Mouse (Mus musculus) heart, postnatal 0 days (tissue): Measurements from ENCODE around the gene Gm37240. TPM values are rescaled to one million over a fixed set of nuclear protein-coding genes. Genes with fewer than 3 reads are reported as not detected.

Experiments
- ATAC-seq: fragments of 200-750 bp; cut with Nextera tagmentation; 2 replicates; pipeline ENCODE4 v1.8.0; 2017; ENCODE audit warnings: low read depth, moderate number of reproducible peaks, moderate library complexity; ENCODE audit not compliant: insufficient read depth
- DNase-seq: peaks from one replicate; pipeline ENCODE4 v3.0.0-alpha.2; 2016; ENCODE audit warnings: low spot score
- H3K27ac ChIP-seq: fragments of 300-500 bp; sonication (generic); 2 replicates; pipeline ENCODE4 v1.5.1; 2014; ENCODE audit warnings: low read depth, mild to moderate bottlenecking
- H3K27me3 ChIP-seq: fragments of 300-500 bp; sonication (generic); 2 replicates; pipeline ENCODE4 v1.6.1; 2014; ENCODE audit warnings: low read length, mixed read lengths; ENCODE audit not compliant: control insufficient read depth, insufficient read depth
- H3K36me3 ChIP-seq: fragments of 300-500 bp; sonication (generic); replicated peaks from 2 replicates; pipeline ENCODE4 v1.6.1; 2014; ENCODE audit warnings: low read length, mixed read lengths; ENCODE audit not compliant: control insufficient read depth, insufficient read depth
- H3K4me1 ChIP-seq: fragments of 300-500 bp; sonication (generic); 2 replicates; pipeline ENCODE4 v1.6.1; 2014; ENCODE audit warnings: antibody characterized with exemption; ENCODE audit not compliant: control insufficient read depth, insufficient read depth
- H3K4me2 ChIP-seq: fragments of 300-500 bp; sonication (generic); 2 replicates; pipeline ENCODE4 v1.6.1; 2014; ENCODE audit warnings: low read depth, mild to moderate bottlenecking, low read length, moderate library complexity
- H3K4me3 ChIP-seq: fragments of 300-500 bp; sonication (generic); 2 replicates; pipeline ENCODE4 v1.5.1; 2014; ENCODE audit warnings: low read depth, low read length
- H3K9ac ChIP-seq: fragments of 300-500 bp; sonication (generic); replicated peaks from 2 replicates; pipeline ENCODE4 v1.6.1; 2014; ENCODE audit warnings: low read depth, low read length, mixed read lengths
- H3K9me3 ChIP-seq: fragments of 300-500 bp; sonication (generic); replicated peaks from 2 replicates; pipeline ENCODE4 v1.6.1; 2016; ENCODE audit warnings: low read length; ENCODE audit not compliant: control insufficient read depth
- CTCF ChIP-seq: IDR thresholded peaks from 2 replicates; pipeline ENCODE4 v1.5.1; 2016; ENCODE audit warnings: antibody characterized with exemption, control low read depth, low read depth
- EP300 ChIP-seq: IDR thresholded peaks from 2 replicates; pipeline ENCODE4 v1.6.1; 2016; ENCODE audit warnings: antibody characterized with exemption, low read depth
- WGBS: fragments of 180-500 bp; shearing (Covaris S2); extraction: QIAGEN DNeasy Blood & Tissue Kit; methylation state at CpG from one replicate; pipeline ENCODE4 v1.1.7; 2014; 5-methylcytosine and 5-hydroxymethylcytosine counted together
- polyA plus RNA-seq: library from polyadenylated mRNA; unstranded; fragments of >200 nt; fragmentation: Nextera tagmentation; extraction: Ambion mirVana; gene quantifications from 2 replicates; pipeline ENCODE4 v1.2.1, GENCODE M21; 2015
- total RNA-seq: library from RNA; depleted of rRNA; stranded (reverse); fragments of >200 nt; gene quantifications from 2 replicates; pipeline ENCODE4 v1.2.3, GENCODE M21; 2014; ENCODE audit warnings: low replicate concordance

Gm37240 gene
- total and polyA plus RNA-seq, 2 experiments from 2014 or later: 21.7 to 72.1 TPM

DNA sequence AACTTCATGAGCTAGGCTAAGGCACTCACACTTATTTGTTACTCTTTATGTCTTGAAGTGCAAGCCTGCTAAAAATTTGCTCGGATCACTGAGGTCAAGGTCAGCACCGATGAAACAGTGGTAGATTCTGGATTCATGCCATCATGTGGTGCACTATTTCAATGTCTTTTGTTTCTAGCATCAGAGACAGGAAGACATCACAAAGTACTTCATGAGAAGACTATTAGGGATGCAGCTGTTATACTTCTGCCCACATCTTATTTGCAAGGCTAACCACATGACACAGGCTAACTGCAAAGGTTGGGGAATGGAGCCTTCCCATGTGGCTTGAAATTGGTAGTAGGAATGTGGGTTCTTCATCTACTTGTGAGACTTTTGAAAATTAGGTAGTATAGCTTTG, 1081.1 kb downstream of the Gm37240 start:
- no peak overlapping the region for H3K4me2 ChIP-seq
- H3K27me3 ChIP-seq: no peaks in the 10 kb centered on the region
- H3K4me3 ChIP-seq: no peak overlapping the region
- H3K9ac ChIP-seq: no peak overlapping the region
- DNase-seq (no peak), ATAC-seq (no peak)
- TF ChIP-seq CTCF: no peak
- H3K4me1 ChIP-seq: no peaks in the 10 kb centered on the region
- WGBS: 56% methylated on average over 2 of the region's 2 CpGs
- no peak overlapping the region for H3K27ac ChIP-seq
- no peaks in the 10 kb centered on the region for H3K36me3 ChIP-seq
- H3K9me3 ChIP-seq: no peaks in the 10 kb centered on the region

DNA sequence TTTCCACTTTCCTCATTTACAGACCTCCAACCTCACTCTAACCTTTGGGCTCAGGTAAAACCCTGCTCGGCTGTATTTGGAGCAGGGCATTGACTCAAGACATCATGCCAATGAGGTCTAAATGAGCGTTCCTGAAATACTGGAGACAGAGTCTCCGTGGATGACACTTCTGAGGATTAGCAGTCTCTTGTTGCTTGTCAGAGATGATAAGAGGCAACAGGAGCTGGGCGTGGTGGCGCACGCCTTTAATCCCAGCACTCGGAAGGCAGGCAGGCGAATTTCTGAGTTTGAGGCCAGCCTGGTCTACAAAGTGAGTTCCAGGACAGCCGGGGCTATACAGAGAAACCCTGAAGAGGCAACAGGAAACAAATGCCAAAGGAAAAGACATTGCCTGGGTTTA, 1083.3 kb downstream of the Gm37240 start:
- Histone ChIP-seq H3K27me3 (no peaks in the 10 kb centered on the region), H3K4me2 (no peak overlapping the region), H3K9ac (no peak overlapping the region), H3K4me3 (no peak overlapping the region), H3K36me3 (no peaks in the 10 kb centered on the region), H3K9me3 (no peaks in the 10 kb centered on the region), H3K27ac (no peak overlapping the region), H3K4me1 (no peaks in the 10 kb centered on the region)
- DNase-seq: no peak
- ATAC-seq: no peak
- 24% methylated on average over 9 of the region's 9 CpGs for WGBS
- TF ChIP-seq CTCF: no peak
- no peak for TF ChIP-seq EP300

DNA sequence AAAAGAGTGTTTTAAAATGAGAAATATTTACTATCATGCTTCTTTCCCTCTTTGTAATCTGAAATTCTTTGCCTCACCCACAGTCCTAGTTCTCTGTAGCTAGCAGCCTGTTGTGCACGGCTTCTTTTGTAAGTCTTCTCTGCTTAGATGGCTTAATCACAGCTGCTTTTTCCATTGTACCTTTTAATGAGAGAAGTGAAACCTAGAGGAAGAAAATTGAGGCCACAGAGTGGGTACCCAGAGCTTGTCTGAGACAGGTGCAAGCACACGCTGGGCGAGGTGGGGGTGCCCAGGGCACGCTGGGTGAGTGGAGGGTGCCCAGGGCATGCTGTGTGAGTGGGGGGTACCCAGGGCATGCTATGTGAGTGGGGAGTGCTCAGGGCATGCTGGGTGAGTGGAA, 1099.4 kb downstream of the Gm37240 start:
- WGBS: 88% methylated on average over 4 of the region's 4 CpGs
- ATAC-seq: no peak
- Histone ChIP-seq H3K27me3 (no peaks in the 10 kb centered on the region), H3K4me2 (no peak overlapping the region), H3K9ac (no peak overlapping the region), H3K27ac (no peak overlapping the region), H3K9me3 (0 out of 2 replicates have a peak, but pooled peaks cover 4% of the 10 kb centered on the region), H3K4me1 (no peaks in the 10 kb centered on the region), H3K4me3 (no peak overlapping the region), H3K36me3 (no peaks in the 10 kb centered on the region)
- no peak for DNase-seq
- no peak for TF ChIP-seq EP300
- TF ChIP-seq CTCF: no peak

DNA sequence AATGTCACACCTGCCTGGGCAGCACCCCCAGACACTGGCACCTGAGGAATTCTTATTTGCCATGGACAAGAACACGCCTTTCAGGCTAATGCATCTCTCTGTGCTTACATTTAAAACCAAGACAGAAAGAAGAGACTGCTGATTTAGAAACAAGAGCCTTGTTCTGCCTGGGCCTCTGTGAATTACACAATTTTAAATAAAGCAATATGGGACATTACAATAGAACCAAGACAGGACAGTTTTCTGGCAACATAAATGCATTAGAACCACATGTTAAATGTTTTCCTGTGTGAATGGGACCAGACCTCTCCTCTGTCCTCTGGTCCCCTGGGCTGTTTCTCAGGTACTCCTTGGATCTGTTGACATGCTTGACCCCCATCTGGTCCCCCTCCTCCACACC, 1111.2 kb downstream of the Gm37240 start:
- Histone ChIP-seq H3K27ac (no peak overlapping the region), H3K36me3 (no peaks in the 10 kb centered on the region), H3K4me2 (no peak overlapping the region), H3K4me1 (no peaks in the 10 kb centered on the region), H3K9ac (no peak overlapping the region), H3K4me3 (no peak overlapping the region), H3K9me3 (no peaks in the 10 kb centered on the region), H3K27me3 (no peaks in the 10 kb centered on the region)
- ATAC-seq (no peak), DNase-seq (no peak)
- TF ChIP-seq EP300: no peak
- no peak for TF ChIP-seq CTCF
- 82% methylated on average over 1 of the region's 1 CpGs for WGBS

DNA sequence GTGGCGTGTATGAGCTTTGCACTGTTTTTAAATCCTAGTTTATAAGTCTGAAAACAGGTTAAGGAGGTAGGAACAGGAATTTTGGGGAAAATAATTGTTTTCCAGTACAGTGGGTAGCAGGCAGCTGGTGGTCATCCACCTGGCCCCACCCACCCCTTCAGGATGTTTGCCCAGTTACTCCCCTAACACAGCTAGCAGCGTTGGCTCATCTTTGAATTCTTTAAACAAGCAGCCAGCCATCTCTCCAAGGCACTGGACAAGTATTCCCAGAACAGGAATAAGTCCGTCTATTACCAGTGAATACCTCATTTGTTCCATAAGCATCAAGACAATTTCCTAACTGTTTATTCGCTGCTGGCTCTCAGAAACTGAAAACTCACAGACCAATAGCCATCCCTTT, 1111.7 kb downstream of the Gm37240 start:
- TF ChIP-seq EP300: no peak
- no peak for TF ChIP-seq CTCF
- H3K4me2 ChIP-seq: no peak overlapping the region
- DNase-seq (no peak), ATAC-seq (no peak)
- H3K9me3 ChIP-seq: no peaks in the 10 kb centered on the region
- H3K4me1 ChIP-seq: no peaks in the 10 kb centered on the region
- no peak overlapping the region for H3K4me3 ChIP-seq
- no peak overlapping the region for H3K27ac ChIP-seq
- WGBS: 70% methylated on average over 4 of the region's 4 CpGs
- no peak overlapping the region for H3K9ac ChIP-seq
- no peaks in the 10 kb centered on the region for H3K36me3 ChIP-seq
- H3K27me3 ChIP-seq: no peaks in the 10 kb centered on the region

DNA sequence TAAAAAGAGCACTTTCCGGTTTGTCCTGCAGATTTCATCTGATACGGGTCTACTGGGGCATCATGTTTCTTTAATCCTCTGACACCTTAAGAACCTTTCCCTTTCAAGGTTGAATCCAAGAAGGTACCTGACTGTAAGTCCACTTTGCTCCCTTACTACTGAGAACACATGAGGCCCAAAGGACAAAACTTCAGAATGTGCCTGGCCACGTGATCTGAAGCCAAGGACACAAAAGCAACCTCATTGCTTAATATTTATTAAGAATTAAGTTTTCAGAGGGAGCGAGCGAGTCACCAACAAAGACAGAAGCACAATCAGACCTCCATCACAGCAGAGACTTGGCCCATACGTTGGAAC, 1112.3 kb downstream of the Gm37240 start:
- Histone ChIP-seq H3K27me3 (no peaks in the 10 kb centered on the region), H3K9me3 (no peaks in the 10 kb centered on the region), H3K27ac (no peak overlapping the region), H3K4me1 (no peaks in the 10 kb centered on the region), H3K4me3 (no peak overlapping the region), H3K9ac (no peak overlapping the region), H3K36me3 (no peaks in the 10 kb centered on the region), H3K4me2 (no peak overlapping the region)
- no peak for TF ChIP-seq EP300
- no peak for TF ChIP-seq CTCF
- 80% methylated on average over 6 of the region's 6 CpGs for WGBS
- DNase-seq (no peak), ATAC-seq (no peak)
